Mouse (Mus musculus): ENCODE data around the gene Hecw2. TPM values are rescaled to one million over a fixed set of nuclear protein-coding genes. Genes with fewer than 3 reads are reported as not detected.

The Hecw2 gene
- polyA plus RNA-seq, 1 experiment from 2014 or later: 7.2 TPM

GRCm38 (mm10) chr1:53952395-53952794, 242.6 kb downstream of the Hecw2 start:
- H3K27me3 ChIP-seq: no peaks in the 10 kb centered on the region
- 86% methylated on average over 5 of the region's 5 CpGs for WGBS

GRCm38 (mm10) chr1:53945815-53946214, 249.2 kb downstream of the Hecw2 start:
- Histone ChIP-seq H3K9me3 (no peaks in the 10 kb centered on the region), H3K4me3 (no peak overlapping the region), H3K4me1 (replicated peaks) (no peaks in the 10 kb centered on the region), H3K4me2 (no peak overlapping the region), H3K27me3 (no peaks in the 10 kb centered on the region), H3K36me3 (no peaks in the 10 kb centered on the region), H3K27ac (no peak overlapping the region), H3K9ac (no peak overlapping the region)
- ATAC-seq (ENCODE audit: low FRiP score): no peak
- 77% methylated on average over 2 of the region's 2 CpGs for WGBS

More at GRCm38 (mm10) chr1:53952395-53952794, 242.6 kb downstream of the Hecw2 start:
- Histone ChIP-seq H3K4me1 (replicated peaks) (no peaks in the 10 kb centered on the region), H3K36me3 (no peaks in the 10 kb centered on the region), H3K4me3 (no peak overlapping the region), H3K9me3 (no peaks in the 10 kb centered on the region), H3K27ac (no peak overlapping the region), H3K4me2 (no peak overlapping the region), H3K9ac (no peak overlapping the region)
- no peak for ATAC-seq (ENCODE audit: low FRiP score)

- Histone ChIP-seq H3K9ac (no peak overlapping the region), H3K4me1 (replicated peaks) (peaks cover 8% of the 10 kb centered on the region), H3K9me3 (no peaks in the 10 kb centered on the region), H3K4me3 (no peak overlapping the region), H3K27ac (no peak overlapping the region), H3K27me3 (no peaks in the 10 kb centered on the region), H3K4me2 (no peak overlapping the region), H3K36me3 (no peaks in the 10 kb centered on the region)
- no peak for ATAC-seq (ENCODE audit: low FRiP score)
- 81% methylated on average over 8 of the region's 8 CpGs for WGBS
Observed at GRCm38 (mm10) chr1:53942468-53942867, 252.5 kb downstream of the Hecw2 start.

- 40% methylated on average over 3 of the region's 3 CpGs for WGBS
- no peak overlapping the region for H3K27ac ChIP-seq
- ATAC-seq (ENCODE audit: low FRiP score): no peak
- no peaks in the 10 kb centered on the region for H3K9me3 ChIP-seq
- no peak overlapping the region for H3K9ac ChIP-seq
- no peak overlapping the region for H3K4me2 ChIP-seq
- peaks cover 8% of the 10 kb centered on the region for H3K4me1 ChIP-seq (replicated peaks)
- no peak overlapping the region for H3K4me3 ChIP-seq
- no peaks in the 10 kb centered on the region for H3K27me3 ChIP-seq
- no peaks in the 10 kb centered on the region for H3K36me3 ChIP-seq
Observed at GRCm38 (mm10) chr1:53941528-53941927, 253.4 kb downstream of the Hecw2 start.

GRCm38 (mm10) chr1:53940268-53941017, 254.5 kb downstream of the Hecw2 start:
- Histone ChIP-seq H3K9ac (peak overlapping the region; percentile 46; the same call in 1 of the 2 replicates), H3K4me1 (replicated peaks) (peaks cover 8% of the 10 kb centered on the region), H3K27me3 (no peaks in the 10 kb centered on the region), H3K4me3 (no peak overlapping the region), H3K9me3 (no peaks in the 10 kb centered on the region), H3K4me2 (peak overlapping the region; percentile 27), H3K36me3 (no peaks in the 10 kb centered on the region), H3K27ac (peak overlapping the region; percentile 55; the same call in 1 of the 2 replicates)
- ATAC-seq (ENCODE audit: low FRiP score): peak; percentile 78
- WGBS: 26% methylated on average over 13 of the region's 13 CpGs

GRCm38 (mm10) chr1:53939291-53939690, 255.7 kb downstream of the Hecw2 start:
- ATAC-seq (ENCODE audit: low FRiP score): no peak
- H3K27ac ChIP-seq: no peak overlapping the region
- no peaks in the 10 kb centered on the region for H3K9me3 ChIP-seq
- WGBS: 72% methylated on average over 4 of the region's 4 CpGs
- no peak overlapping the region for H3K4me2 ChIP-seq
- no peak overlapping the region for H3K9ac ChIP-seq
- H3K4me1 ChIP-seq (replicated peaks): peaks cover 8% of the 10 kb centered on the region
- H3K4me3 ChIP-seq: no peak overlapping the region
- no peaks in the 10 kb centered on the region for H3K36me3 ChIP-seq
- no peaks in the 10 kb centered on the region for H3K27me3 ChIP-seq

- H3K4me3 ChIP-seq: no peak overlapping the region
- ATAC-seq (ENCODE audit: low FRiP score): no peak
- H3K36me3 ChIP-seq: no peaks in the 10 kb centered on the region
- no peaks in the 10 kb centered on the region for H3K9me3 ChIP-seq
- WGBS: 63% methylated on average over 2 of the region's 2 CpGs
- H3K4me1 ChIP-seq (replicated peaks): no peaks in the 10 kb centered on the region
- H3K27me3 ChIP-seq: no peaks in the 10 kb centered on the region
- no peak overlapping the region for H3K27ac ChIP-seq
- no peak overlapping the region for H3K4me2 ChIP-seq
- H3K9ac ChIP-seq: no peak overlapping the region
Observed at GRCm38 (mm10) chr1:53933308-53933707, 261.7 kb downstream of the Hecw2 start.

- no peak for ATAC-seq (ENCODE audit: low FRiP score)
- Histone ChIP-seq H3K4me1 (replicated peaks) (no peaks in the 10 kb centered on the region), H3K36me3 (no peaks in the 10 kb centered on the region), H3K4me3 (no peak overlapping the region), H3K9ac (no peak overlapping the region), H3K4me2 (no peak overlapping the region), H3K9me3 (no peaks in the 10 kb centered on the region), H3K27me3 (no peaks in the 10 kb centered on the region), H3K27ac (no peak overlapping the region)
- WGBS: 73% methylated on average over 3 of the region's 3 CpGs
Observed at GRCm38 (mm10) chr1:53931314-53931713, 263.7 kb downstream of the Hecw2 start.

- Histone ChIP-seq H3K4me1 (replicated peaks) (peaks cover 5% of the 10 kb centered on the region; the same call in 1 of the 2 replicates), H3K9me3 (no peaks in the 10 kb centered on the region), H3K27me3 (no peaks in the 10 kb centered on the region), H3K27ac (no peak overlapping the region), H3K36me3 (no peaks in the 10 kb centered on the region), H3K9ac (no peak overlapping the region), H3K4me2 (no peak overlapping the region), H3K4me3 (no peak overlapping the region)
- no peak for ATAC-seq (ENCODE audit: low FRiP score)
- 26% methylated on average over 4 of the region's 4 CpGs for WGBS
Observed at GRCm38 (mm10) chr1:53927605-53928004, 267.4 kb downstream of the Hecw2 start.

- H3K9me3 ChIP-seq: no peaks in the 10 kb centered on the region
- H3K9ac ChIP-seq: no peak overlapping the region; the same call in 1 of the 2 replicates
- H3K4me1 ChIP-seq (replicated peaks): peaks cover 5% of the 10 kb centered on the region; the same call in 1 of the 2 replicates
- H3K4me3 ChIP-seq: no peak overlapping the region
- 44% methylated on average over 18 of the region's 18 CpGs for WGBS
- no peak overlapping the region for H3K27ac ChIP-seq
- peak; percentile 57 for ATAC-seq (ENCODE audit: low FRiP score)
- no peaks in the 10 kb centered on the region for H3K27me3 ChIP-seq
- no peaks in the 10 kb centered on the region for H3K36me3 ChIP-seq
- H3K4me2 ChIP-seq: no peak overlapping the region
Observed at GRCm38 (mm10) chr1:53925149-53925901, 269.6 kb downstream of the Hecw2 start.

GRCm38 (mm10) chr1:53911848-53912247, 283.1 kb downstream of the Hecw2 start:
- Histone ChIP-seq H3K36me3 (peaks cover 7% of the 10 kb centered on the region), H3K27ac (no peak overlapping the region), H3K4me1 (replicated peaks) (no peaks in the 10 kb centered on the region), H3K9ac (no peak overlapping the region), H3K27me3 (no peaks in the 10 kb centered on the region), H3K4me2 (no peak overlapping the region), H3K4me3 (no peak overlapping the region), H3K9me3 (no peaks in the 10 kb centered on the region)
- WGBS: 71% methylated on average over 3 of the region's 3 CpGs
- no peak for ATAC-seq (ENCODE audit: low FRiP score)

- no peak for ATAC-seq (ENCODE audit: low FRiP score)
- peaks cover 7% of the 10 kb centered on the region for H3K36me3 ChIP-seq
- no peak overlapping the region for H3K9ac ChIP-seq
- no peaks in the 10 kb centered on the region for H3K9me3 ChIP-seq
- no peak overlapping the region for H3K27ac ChIP-seq
- WGBS: 89% methylated on average over 1 of the region's 1 CpGs
- H3K4me1 ChIP-seq (replicated peaks): no peaks in the 10 kb centered on the region
- no peak overlapping the region for H3K4me2 ChIP-seq
- no peaks in the 10 kb centered on the region for H3K27me3 ChIP-seq
- no peak overlapping the region for H3K4me3 ChIP-seq
Observed at GRCm38 (mm10) chr1:53910251-53910650, 284.7 kb downstream of the Hecw2 start.

Measured in hindbrain, embryonic 13.5 days (tissue).